Mouse (Mus musculus) liver, adult 2 months (tissue): ENCODE measurements at regions not wholly inside any gene's neighbourhood (a gene's known extent, or its start where the extent isn't known, plus 50 kb on each side); places are given as distances from the start of the nearest gene placed in this dataset.

Experiments
- CTCF ChIP-seq: fragments of 200-500 bp; IDR thresholded peaks from 2 replicates; pipeline ENCODE4 v1.5.1; 2011; ENCODE audit warnings: low read depth, low read length, control low read depth
- POLR2A ChIP-seq: fragments of 200-500 bp; IDR thresholded peaks from 2 replicates; pipeline ENCODE4 v1.6.1; 2011; ENCODE audit warnings: low read length, control low read depth; ENCODE audit not compliant: insufficient read depth; ENCODE audit errors: extremely low read depth

- TF ChIP-seq CTCF (no peak), POLR2A (no peak)
Measured at GRCm38 (mm10) chr19:15769651-15770050, 177.5 kb downstream of the Psat1 start.
